Mouse (Mus musculus) lung, postnatal 0 days (tissue): ENCODE data around the gene Arglu1.

Experiments
- CTCF ChIP-seq: IDR thresholded peaks from 2 replicates; pipeline ENCODE4 v1.5.1; 2016; ENCODE audit warnings: antibody characterized with exemption, mild to moderate bottlenecking
- EP300 ChIP-seq: IDR thresholded peaks from 2 replicates; pipeline ENCODE4 v1.6.1; 2016; ENCODE audit warnings: antibody characterized with exemption, mild to moderate bottlenecking, control low read depth

DNA sequence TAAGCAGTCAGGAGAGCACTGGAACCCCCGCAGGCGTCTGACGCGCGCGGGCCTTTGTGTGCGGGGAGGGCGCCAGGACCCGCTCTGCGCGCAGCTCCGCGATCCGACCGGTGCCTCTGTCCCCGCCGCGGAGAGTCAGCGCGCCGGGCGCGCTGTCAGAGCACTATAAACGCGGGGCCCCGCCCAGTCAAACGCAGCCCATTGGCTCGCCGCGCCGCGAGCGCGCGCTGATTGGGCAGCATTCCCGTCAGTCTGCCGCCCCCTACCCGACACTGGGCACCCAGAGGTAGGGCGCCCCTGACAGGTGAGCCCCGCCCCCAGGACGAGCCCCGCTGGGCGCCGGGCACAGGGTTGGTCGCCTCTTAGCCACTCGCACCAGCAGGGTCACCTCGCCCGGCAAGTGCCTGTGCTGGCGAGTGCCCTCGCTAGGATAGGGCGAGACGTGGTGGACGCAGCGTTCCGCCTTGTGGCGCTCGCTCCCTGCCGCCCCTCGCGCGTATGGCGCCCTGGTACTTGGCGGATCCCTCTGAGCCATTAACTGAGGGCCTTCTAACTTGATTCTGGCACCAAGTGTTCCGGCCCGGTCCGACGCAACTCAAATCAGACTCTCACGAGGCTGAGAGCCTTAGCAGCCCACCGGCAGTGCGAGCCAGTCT lies 29.1 kb downstream of the Arglu1 start, which contains the start of gene Efnb2:
- TF ChIP-seq CTCF, result peak; percentile 63
- TF ChIP-seq EP300, result no peak
